Mouse (Mus musculus): Measurements from ENCODE around the gene Dock3.

Dock3 gene

GRCm38 (mm10) chr9:106885901-106886731 lies 345.6 kb downstream of the Dock3 start:
- peak; percentile 71 for DNase-seq

DNA sequence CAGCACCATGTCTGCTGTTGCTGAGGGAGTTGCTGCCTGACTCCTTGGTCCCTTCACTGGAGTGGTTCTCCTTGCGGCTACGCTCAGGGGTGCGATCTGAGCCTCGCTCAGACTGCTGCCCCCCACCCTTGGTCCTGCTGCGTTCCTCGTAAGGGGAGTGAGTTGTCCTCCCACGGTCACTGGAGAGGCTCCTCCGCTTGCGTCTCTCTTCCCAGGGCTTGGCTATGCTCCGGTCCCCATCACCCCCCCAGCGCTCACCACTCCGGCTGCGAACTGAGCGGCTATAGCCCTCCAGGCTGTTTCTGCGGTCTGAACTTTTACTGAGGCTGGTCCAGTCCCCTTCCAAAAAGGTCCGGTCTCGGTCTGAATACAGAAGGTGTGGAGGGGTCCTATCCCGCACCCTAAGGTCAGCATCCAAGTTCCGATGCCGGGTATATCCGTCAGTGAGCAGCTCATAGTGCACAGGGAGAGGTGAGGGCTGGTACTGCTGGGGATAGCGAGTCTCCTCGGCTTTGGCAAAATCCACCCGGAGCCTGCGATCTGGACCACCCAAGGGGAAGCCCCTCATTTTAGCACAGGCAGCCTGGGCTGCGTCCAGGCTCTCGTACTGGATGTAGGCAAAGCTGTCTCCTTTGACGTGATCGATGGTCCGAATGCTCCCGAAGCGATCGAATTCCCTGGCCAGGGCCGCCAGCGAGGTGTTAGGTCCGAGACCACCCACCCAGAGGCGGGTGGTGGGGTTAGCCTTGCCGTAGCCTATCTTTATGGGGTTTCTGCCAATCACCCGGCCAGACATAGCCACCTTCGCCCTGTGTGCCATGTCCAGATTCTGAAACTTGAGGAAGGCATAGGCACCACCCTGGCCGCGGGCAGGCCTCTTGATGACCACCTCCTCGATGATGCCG lies 346.5 kb downstream of the Dock3 start:
- DNase-seq, result no peak

- DNase-seq, result no peak
Measured at GRCm38 (mm10) chr9:106884306-106884705, 347.4 kb downstream of the Dock3 start.

GRCm38 (mm10) chr9:106883085-106883484 lies 348.6 kb downstream of the Dock3 start:
- no peak for DNase-seq

DNA sequence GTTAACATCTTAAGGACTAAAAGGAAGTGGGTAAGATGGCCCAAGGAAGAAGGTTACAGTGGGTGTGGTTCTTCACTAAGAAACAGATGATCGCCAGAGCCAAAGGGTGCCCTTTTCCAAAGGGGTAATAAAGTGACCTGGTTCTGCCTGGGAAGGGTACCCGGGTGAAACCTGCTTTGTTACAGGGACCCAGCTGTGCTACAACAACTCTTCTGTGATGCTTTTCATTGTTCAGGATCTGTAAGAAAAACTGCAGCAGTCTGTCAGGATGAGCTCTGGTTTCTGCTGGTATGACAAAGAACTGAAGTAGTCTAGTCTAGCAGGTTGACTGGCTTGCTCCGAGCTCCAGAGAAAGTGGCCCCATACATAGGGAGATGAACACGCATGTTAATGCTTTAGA lies 349.5 kb downstream of the Dock3 start:
- DNase-seq, result no peak

GRCm38 (mm10) chr9:106881071-106881755 lies 350.5 kb downstream of the Dock3 start:
- DNase-seq, result no peak

GRCm38 (mm10) chr9:106879471-106879870 lies 352.2 kb downstream of the Dock3 start:
- no peak for DNase-seq

DNA sequence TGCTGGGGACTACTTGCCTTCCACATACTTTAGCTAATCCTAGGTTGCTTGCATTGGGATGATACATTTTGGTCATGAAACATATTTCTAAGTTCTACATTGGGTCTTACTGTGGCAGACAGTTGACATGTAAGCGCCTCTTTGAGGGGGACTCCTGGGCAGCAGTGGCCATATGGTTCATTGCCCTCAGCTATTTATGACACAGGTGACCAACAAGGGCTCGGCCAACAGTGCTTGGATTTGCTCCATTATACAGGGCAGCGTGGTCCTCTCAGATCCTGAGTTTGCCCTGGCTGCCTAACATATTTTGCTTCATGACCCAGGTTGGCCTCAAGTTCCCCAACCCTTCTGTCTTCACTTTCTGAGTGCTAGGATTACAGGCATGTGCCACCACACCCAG lies 355.0 kb downstream of the Dock3 start:
- no peak for DNase-seq

DNA sequence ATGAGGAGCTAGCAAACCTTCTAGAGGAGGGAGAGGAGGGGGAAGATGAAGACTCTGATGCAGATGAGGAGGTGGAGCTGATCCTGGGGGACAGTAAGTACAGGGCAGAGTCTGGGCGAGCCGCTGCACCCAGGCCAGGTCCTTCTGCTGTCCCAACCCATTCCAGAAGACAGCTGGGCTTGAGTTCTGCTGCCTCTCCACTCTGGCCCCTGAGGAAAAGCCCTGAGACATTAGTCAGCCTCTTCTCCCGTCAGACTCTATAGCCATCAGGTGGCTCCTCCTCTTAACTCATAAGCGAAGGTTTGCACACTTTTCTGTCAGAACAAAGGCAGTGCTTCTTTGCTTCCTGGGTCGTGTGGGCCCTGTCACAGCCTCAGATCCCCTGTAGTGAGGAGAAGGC lies 357.5 kb downstream of the Dock3 start:
- DNase-seq, result no peak

- DNase-seq, result no peak
Measured at GRCm38 (mm10) chr9:106858036-106858435, 373.7 kb downstream of the Dock3 start.

DNA sequence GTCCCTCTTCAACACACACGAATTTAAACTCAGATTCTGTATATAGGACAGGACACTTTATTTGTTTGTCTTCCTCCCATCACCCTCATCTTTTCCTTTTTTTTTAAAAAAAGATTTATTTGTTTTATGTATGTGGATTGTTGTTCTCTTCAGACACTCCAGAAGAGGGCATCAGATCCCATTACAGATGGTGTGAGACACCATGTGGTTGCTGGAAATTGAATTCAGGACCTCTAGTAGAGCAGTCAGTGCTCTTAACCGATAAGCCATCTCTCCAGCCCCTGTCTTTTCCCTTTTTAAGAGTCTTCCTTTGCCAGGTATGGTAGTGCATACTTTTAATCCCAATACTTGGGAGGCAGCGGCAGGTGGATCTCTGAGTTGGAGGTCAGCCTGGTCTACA lies 375.0 kb downstream of the Dock3 start:
- no peak for DNase-seq

All from thymus, postnatal 25 days (tissue).